Mouse (Mus musculus) lung, postnatal 36 days (tissue): ENCODE data around the gene Rgs6.

ENCODE experiments used
- DNase-seq: peaks from one replicate; pipeline ENCODE4 v3.0.0; 2022; ENCODE audit warnings: mixed read lengths

Rgs6 gene

GRCm38 (mm10) chr12:83210735-83211134 lies 622.6 kb downstream of the Rgs6 start:
- DNase-seq, result no peak

GRCm38 (mm10) chr12:83211146-83211822 lies 623.2 kb downstream of the Rgs6 start:
- DNase-seq, result no peak
